12 mouse cellular contexts compared by ENCODE assay signal in genomic region chr13:104608516-104608915, GRCm38 (mm10).
"Had no signal": no experiment of that assay in that cellular context is flagged by ENCODE, and none has a peak within 500 bp of the region (broad histone marks: within the 10 kb centered on the region; RNA-seq: fewer than 3 reads in every experiment).

No protein-coding gene starts in this region.

- H3K9me3 ChIP-seq: liver, embryonic 13.5 days; lung, embryonic 15.5 days; midbrain, embryonic 13.5 days had no signal

- H3K4me3 ChIP-seq: layer of hippocampus, adult 2 months; liver, embryonic 13.5 days; lung, embryonic 15.5 days; midbrain, embryonic 13.5 days had no signal

- H3K4me1 ChIP-seq: liver, embryonic 13.5 days; lung, embryonic 15.5 days; midbrain, embryonic 13.5 days had no signal

- H3K27ac ChIP-seq: layer of hippocampus, adult 2 months; liver, embryonic 13.5 days; lung, embryonic 15.5 days; midbrain, embryonic 13.5 days; stomach, postnatal 0 days had no signal

- H3K9ac ChIP-seq: liver, embryonic 13.5 days; liver, postnatal 0 days; lung, embryonic 15.5 days; midbrain, embryonic 13.5 days had no signal

- H3K27me3 ChIP-seq: liver, embryonic 13.5 days; lung, embryonic 15.5 days; midbrain, embryonic 13.5 days had no signal

- DNase-seq: kidney, adult 2 months; kidney, postnatal 10 days; kidney, postnatal 4 days; liver; liver, embryonic 13.5 days; liver, postnatal 0 days; right cerebral cortex, postnatal 14 days; thymus, postnatal 36 days had no signal

- H3K4me2 ChIP-seq: liver, embryonic 13.5 days; lung, embryonic 15.5 days; midbrain, embryonic 13.5 days had no signal

- H3K36me3 ChIP-seq: liver, embryonic 13.5 days; lung, embryonic 15.5 days; midbrain, embryonic 13.5 days had no signal

- ATAC-seq: liver, postnatal 0 days; midbrain, embryonic 13.5 days had no signal
